Mouse (Mus musculus): ENCODE data around the gene Neurl3. TPM values are rescaled to one million over a fixed set of nuclear protein-coding genes. Genes with fewer than 3 reads are reported as not detected.
A peak's percentile ranks its signal among the peaks of the same experiment; 100 is the strongest.

Gene Neurl3
- 4.3 and 4.6 TPM in 2 replicates for total RNA-seq (2021)
- long read RNA-seq, partial matches to known transcripts, result 0 of 4 reads
- long read RNA-seq, other reads (novel, unspliced or antisense), result 4 of 4 reads

GRCm38 (mm10) chr1:36274455-36274854 lies at the start of gene Neurl3:
Gene Neurl3 (minus strand): TSS chr1:36274679.
- DNase-seq, result no peak

GRCm38 (mm10) chr1:36323746-36324448 lies 49.4 kb upstream of the Neurl3 start:
- no peak for DNase-seq

- no peak for DNase-seq
Observed at GRCm38 (mm10) chr1:36323076-36323475, 48.6 kb upstream of the Neurl3 start.

GRCm38 (mm10) chr1:36321829-36322573 lies 47.5 kb upstream of the Neurl3 start:
- DNase-seq, result no peak

GRCm38 (mm10) chr1:36321164-36321563 lies 46.7 kb upstream of the Neurl3 start:
- DNase-seq, result no peak

- no peak for DNase-seq
Observed at GRCm38 (mm10) chr1:36315776-36316100, 41.3 kb upstream of the Neurl3 start.

- no peak for DNase-seq
Observed at GRCm38 (mm10) chr1:36314959-36315775, 40.7 kb upstream of the Neurl3 start.

- DNase-seq, result no peak
Observed at GRCm38 (mm10) chr1:36309498-36309901, 35.0 kb upstream of the Neurl3 start.

GRCm38 (mm10) chr1:36308966-36309475 lies 34.5 kb upstream of the Neurl3 start:
- no peak for DNase-seq

GRCm38 (mm10) chr1:36308451-36308901 lies 34.0 kb upstream of the Neurl3 start:
- no peak for DNase-seq

- peak; percentile 86 for DNase-seq
Observed at GRCm38 (mm10) chr1:36307495-36308280, 33.2 kb upstream of the Neurl3 start, which contains the start of gene Arid5a. Gene Arid5a (plus strand): TSS chr1:36307733.

GRCm38 (mm10) chr1:36307121-36307494 lies 32.6 kb upstream of the Neurl3 start:
- no peak for DNase-seq

- no peak for DNase-seq
Observed at GRCm38 (mm10) chr1:36306120-36306519, 31.6 kb upstream of the Neurl3 start.

- DNase-seq, result no peak
Observed at GRCm38 (mm10) chr1:36304764-36305163, 30.3 kb upstream of the Neurl3 start.

GRCm38 (mm10) chr1:36303381-36304320 lies 29.2 kb upstream of the Neurl3 start:
- DNase-seq, result peak; percentile 70

- DNase-seq, result no peak
Observed at GRCm38 (mm10) chr1:36302957-36303356, 28.5 kb upstream of the Neurl3 start.

- no peak for DNase-seq
Observed at GRCm38 (mm10) chr1:36302273-36302672, 27.8 kb upstream of the Neurl3 start.

GRCm38 (mm10) chr1:36300486-36300885 lies 26.0 kb upstream of the Neurl3 start:
- DNase-seq, result no peak

- no peak for DNase-seq
Observed at GRCm38 (mm10) chr1:36299676-36300075, 25.2 kb upstream of the Neurl3 start.

GRCm38 (mm10) chr1:36299126-36299525 lies 24.6 kb upstream of the Neurl3 start:
- DNase-seq, result no peak
